Mouse (Mus musculus) liver, postnatal 0 days (tissue): Measurements from ENCODE around the gene Col5a3. TPM values are rescaled to one million over a fixed set of nuclear protein-coding genes. Genes with fewer than 3 reads are reported as not detected.

Experiments
- ATAC-seq: fragments of 200-750 bp; cut with Nextera tagmentation; 2 replicates; pipeline ENCODE4 v1.8.0; 2017; ENCODE audit warnings: mild to moderate bottlenecking, moderate library complexity
- DNase-seq: peaks from one replicate; pipeline ENCODE4 v3.0.0-alpha.2; 2016
- H3K27ac ChIP-seq: fragments of 300-500 bp; sonication (generic); 2 replicates; pipeline ENCODE4 v1.5.1; 2014; ENCODE audit warnings: antibody characterized with exemption, moderate library complexity, mild to moderate bottlenecking, low read depth
- H3K27me3 ChIP-seq: fragments of 300-500 bp; sonication (generic); 2 replicates; pipeline ENCODE4 v1.6.1; 2014; ENCODE audit warnings: low read length, control low read depth, mixed read lengths; ENCODE audit not compliant: insufficient read depth
- H3K36me3 ChIP-seq: fragments of 300-500 bp; sonication (generic); replicated peaks from 2 replicates; pipeline ENCODE4 v1.6.1; 2014; ENCODE audit warnings: mild to moderate bottlenecking, control low read depth, low read length, moderate library complexity, mixed read lengths; ENCODE audit not compliant: insufficient read depth
- H3K4me1 ChIP-seq: fragments of 300-500 bp; sonication (generic); 2 replicates; pipeline ENCODE4 v1.6.1; 2014; ENCODE audit warnings: antibody characterized with exemption, mild to moderate bottlenecking, control low read depth; ENCODE audit not compliant: insufficient read depth
- H3K4me2 ChIP-seq: fragments of 300-500 bp; sonication (generic); 2 replicates; pipeline ENCODE4 v1.6.1; 2014; ENCODE audit warnings: low read depth, mild to moderate bottlenecking, low read length, moderate library complexity, mixed read lengths
- H3K4me3 ChIP-seq: fragments of 300-500 bp; sonication (generic); 2 replicates; pipeline ENCODE4 v1.5.1; 2014; ENCODE audit warnings: low read depth, low read length
- H3K9ac ChIP-seq: fragments of 300-500 bp; sonication (generic); replicated peaks from 2 replicates; pipeline ENCODE4 v1.6.1; 2014; ENCODE audit warnings: mild to moderate bottlenecking, moderate library complexity
- H3K9me3 ChIP-seq: fragments of 300-500 bp; sonication (generic); 2 replicates; pipeline ENCODE4 v1.6.1; 2016; ENCODE audit warnings: mild to moderate bottlenecking, control low read depth, low read length, mixed read lengths
- CTCF ChIP-seq: sonication (generic); IDR thresholded peaks from 2 replicates; pipeline ENCODE4 v1.5.1; 2016; ENCODE audit warnings: antibody characterized with exemption, low read depth
- EP300 ChIP-seq: IDR thresholded peaks from 2 replicates; pipeline ENCODE4 v1.6.1; 2016; ENCODE audit warnings: antibody characterized with exemption, low read depth, mild to moderate bottlenecking
- WGBS: fragments of 180-500 bp; shearing (Covaris S2); extraction: QIAGEN DNeasy Blood & Tissue Kit; methylation state at CpG from one replicate; pipeline ENCODE4 v1.1.7; 2014; ENCODE audit not compliant: insufficient replicate concordance; 5-methylcytosine and 5-hydroxymethylcytosine counted together
- polyA plus RNA-seq: library from polyadenylated mRNA; unstranded; fragments of >200 nt; fragmentation: Nextera tagmentation; extraction: Ambion mirVana; gene quantifications from 2 replicates; pipeline ENCODE4 v1.2.1, GENCODE M21; 2015

Col5a3 gene
- polyA plus RNA-seq, 1 experiment from 2014 or later = 1.0 TPM

- no peak overlapping the region for H3K4me3 ChIP-seq
- no peak overlapping the region for H3K9ac ChIP-seq
- TF ChIP-seq CTCF = no peak
- no peak for TF ChIP-seq EP300
- H3K4me2 ChIP-seq = no peak overlapping the region
- no peak overlapping the region for H3K27ac ChIP-seq
- H3K9me3 ChIP-seq = no peaks in the 10 kb centered on the region
- peaks cover 8% of the 10 kb centered on the region for H3K4me1 ChIP-seq
- WGBS = 66% methylated on average over 2 of the region's 2 CpGs
- no peaks in the 10 kb centered on the region for H3K36me3 ChIP-seq
- DNase-seq (no peak), ATAC-seq (no peak)
- 0 out of 2 replicates have a peak, but pooled peaks cover 3% of the 10 kb centered on the region for H3K27me3 ChIP-seq
Measured at GRCm38 (mm10) chr9:20758243-20758642, 56.6 kb downstream of the Col5a3 start.

- H3K36me3 ChIP-seq = no peaks in the 10 kb centered on the region
- TF ChIP-seq CTCF (peak; percentile 93), EP300 (peak; percentile 72; the same call in 1 of the 2 replicates)
- H3K4me3 ChIP-seq = no peak overlapping the region
- peak; percentile 84 for DNase-seq
- WGBS = 51% methylated on average over 6 of the region's 6 CpGs
- H3K9me3 ChIP-seq = no peaks in the 10 kb centered on the region
- no peak overlapping the region for H3K9ac ChIP-seq
- H3K4me2 ChIP-seq = no peak overlapping the region
- peak; percentile 90 for ATAC-seq
- 0 out of 2 replicates have a peak, but pooled peaks cover 3% of the 10 kb centered on the region for H3K27me3 ChIP-seq
- 0 out of 2 replicates have a peak overlapping the region, but pooled peaks have one; percentile 11 for H3K27ac ChIP-seq
- peaks cover 8% of the 10 kb centered on the region for H3K4me1 ChIP-seq
Measured at GRCm38 (mm10) chr9:20757087-20757955, 57.5 kb downstream of the Col5a3 start.

- no peak for TF ChIP-seq CTCF
- TF ChIP-seq EP300 = no peak
- Histone ChIP-seq H3K27me3 (no peaks in the 10 kb centered on the region), H3K9ac (no peak overlapping the region), H3K4me1 (peaks cover 8% of the 10 kb centered on the region), H3K4me2 (no peak overlapping the region), H3K27ac (no peak overlapping the region), H3K9me3 (no peaks in the 10 kb centered on the region), H3K4me3 (no peak overlapping the region), H3K36me3 (no peaks in the 10 kb centered on the region)
- 72% methylated on average over 4 of the region's 4 CpGs for WGBS
- no peak for DNase-seq
- no peak for ATAC-seq
Measured at GRCm38 (mm10) chr9:20756081-20756700, 58.7 kb downstream of the Col5a3 start.

GRCm38 (mm10) chr9:20754335-20754734 is 60.5 kb downstream of the Col5a3 start:
- Histone ChIP-seq H3K4me2 (no peak overlapping the region), H3K9me3 (no peaks in the 10 kb centered on the region), H3K27ac (no peak overlapping the region), H3K4me1 (peaks cover 8% of the 10 kb centered on the region), H3K4me3 (no peak overlapping the region), H3K27me3 (no peaks in the 10 kb centered on the region), H3K36me3 (no peaks in the 10 kb centered on the region), H3K9ac (no peak overlapping the region)
- no peak for ATAC-seq
- 76% methylated on average over 2 of the region's 2 CpGs for WGBS
- no peak for DNase-seq
- no peak for TF ChIP-seq CTCF
- no peak for TF ChIP-seq EP300

GRCm38 (mm10) chr9:20751477-20752029 is 63.3 kb downstream of the Col5a3 start:
- Histone ChIP-seq H3K27ac (no peak overlapping the region), H3K36me3 (no peaks in the 10 kb centered on the region), H3K9ac (no peak overlapping the region), H3K4me2 (no peak overlapping the region), H3K4me1 (no peaks in the 10 kb centered on the region), H3K9me3 (no peaks in the 10 kb centered on the region), H3K4me3 (no peak overlapping the region), H3K27me3 (peaks cover 12% of the 10 kb centered on the region)
- 35% methylated on average over 6 of the region's 6 CpGs for WGBS
- ATAC-seq (peak; percentile 84), DNase-seq (no peak)
- peak; percentile 16; the same call in 1 of the 2 replicates for TF ChIP-seq CTCF
- no peak for TF ChIP-seq EP300

GRCm38 (mm10) chr9:20749213-20749612 is 65.7 kb downstream of the Col5a3 start:
- Histone ChIP-seq H3K4me2 (no peak overlapping the region), H3K9me3 (no peaks in the 10 kb centered on the region), H3K27ac (no peak overlapping the region), H3K27me3 (peaks cover 35% of the 10 kb centered on the region), H3K4me3 (no peak overlapping the region), H3K36me3 (no peaks in the 10 kb centered on the region), H3K9ac (no peak overlapping the region), H3K4me1 (no peaks in the 10 kb centered on the region)
- TF ChIP-seq EP300 = no peak
- TF ChIP-seq CTCF = no peak
- ATAC-seq (no peak), DNase-seq (no peak)
- 62% methylated on average over 5 of the region's 5 CpGs for WGBS
